Mouse (Mus musculus): ENCODE results near the gene Gm44596.

- TF ChIP-seq CTCF (IDR thresholded peaks at IDR 0.05; ENCODE audit: low read depth): no peak
- no peak for TF ChIP-seq EP300 (IDR thresholded peaks at IDR 0.05; ENCODE audit: low read depth)
Observed at GRCm38 (mm10) chr6:128397574-128398261, 22.4 kb downstream of the Gm44596 start.

Data from heart, postnatal 0 days (tissue).